Mouse (Mus musculus): Measurements from ENCODE around the gene N4bp2.

N4bp2 gene

GRCm38 (mm10) chr5:65864946-65865345 is 101.6 kb downstream of the N4bp2 start:
- no peak for DNase-seq

- no peak for DNase-seq
Observed at GRCm38 (mm10) chr5:65866591-65866990, 103.3 kb downstream of the N4bp2 start.

DNA sequence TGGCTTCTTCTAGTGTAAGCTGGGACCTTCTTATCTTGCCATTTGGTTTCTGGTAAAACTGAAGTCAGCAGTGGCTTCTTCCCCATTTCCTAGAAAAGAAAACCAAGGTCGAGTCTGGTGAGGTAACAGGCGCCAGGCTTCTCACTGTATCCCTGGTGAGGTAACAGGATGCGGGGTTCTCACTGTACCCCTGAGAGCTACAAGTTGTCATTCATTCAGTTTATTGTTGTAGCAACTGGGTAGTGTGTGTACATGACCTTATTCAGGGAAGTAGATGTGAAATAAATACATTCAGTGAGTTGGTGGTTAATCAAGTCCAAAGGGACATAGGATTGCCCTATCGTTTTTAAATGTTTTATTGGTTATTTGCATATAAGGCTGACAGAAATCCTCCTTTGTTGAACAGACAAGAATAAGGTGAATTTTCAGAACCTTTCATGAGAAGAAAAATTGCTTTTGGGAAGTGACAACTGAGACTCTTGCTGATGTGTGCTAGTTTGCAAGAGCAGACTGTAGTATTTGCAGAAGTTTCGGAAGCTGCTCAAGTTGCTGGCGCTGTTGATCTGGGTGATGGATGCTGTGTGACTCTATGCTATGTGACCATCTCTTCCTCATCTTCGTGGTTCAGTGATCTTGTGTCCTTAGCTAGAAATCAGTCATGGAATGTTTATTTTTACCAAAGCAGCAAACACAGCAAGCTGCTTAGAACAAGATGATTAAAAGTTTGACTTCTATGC is 104.2 kb downstream of the N4bp2 start:
- peak; percentile 50 for DNase-seq

DNA sequence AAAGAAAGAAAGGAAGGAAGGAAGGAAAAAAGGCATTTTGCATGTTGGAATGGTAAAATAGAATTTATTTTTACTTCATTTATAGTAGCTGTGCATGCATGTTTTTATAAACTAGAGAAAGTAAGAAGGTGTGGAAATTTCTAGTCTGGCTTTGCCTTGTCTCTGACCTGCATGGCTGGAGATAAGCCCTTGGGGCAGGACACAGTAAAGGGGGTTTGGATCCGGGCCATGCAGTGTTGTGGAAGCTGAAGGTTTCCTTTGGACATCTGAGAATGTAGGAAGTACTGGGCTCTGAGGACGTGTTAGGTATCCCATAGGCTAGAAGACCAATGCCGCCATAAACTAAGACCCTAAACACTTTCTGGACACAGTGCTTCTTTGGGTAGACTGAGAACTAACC is 105.1 kb downstream of the N4bp2 start:
- no peak for DNase-seq

DNA sequence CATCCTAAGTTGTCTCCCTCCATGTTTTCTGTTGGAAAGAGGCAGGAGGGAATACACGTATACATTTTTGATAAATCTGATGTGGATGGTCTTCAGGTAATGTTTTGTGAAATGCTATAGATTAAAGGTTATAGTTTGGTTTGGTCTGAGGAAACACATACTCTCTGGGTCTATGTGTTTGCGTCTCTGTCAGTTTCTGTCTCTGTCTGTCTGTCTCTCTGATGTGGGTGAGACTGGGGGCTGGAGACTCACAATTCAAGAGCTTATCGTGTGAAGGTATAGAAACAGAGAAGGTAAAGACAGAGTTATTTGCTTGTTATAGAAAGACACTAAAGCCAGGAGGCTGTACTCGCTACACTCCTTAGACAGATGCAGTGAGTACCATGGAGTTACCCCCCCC is 106.3 kb downstream of the N4bp2 start:
- no peak for DNase-seq

- no peak for DNase-seq
Observed at GRCm38 (mm10) chr5:65871276-65871875, 108.1 kb downstream of the N4bp2 start.

GRCm38 (mm10) chr5:65873212-65873611 is 109.9 kb downstream of the N4bp2 start:
- no peak for DNase-seq

DNA sequence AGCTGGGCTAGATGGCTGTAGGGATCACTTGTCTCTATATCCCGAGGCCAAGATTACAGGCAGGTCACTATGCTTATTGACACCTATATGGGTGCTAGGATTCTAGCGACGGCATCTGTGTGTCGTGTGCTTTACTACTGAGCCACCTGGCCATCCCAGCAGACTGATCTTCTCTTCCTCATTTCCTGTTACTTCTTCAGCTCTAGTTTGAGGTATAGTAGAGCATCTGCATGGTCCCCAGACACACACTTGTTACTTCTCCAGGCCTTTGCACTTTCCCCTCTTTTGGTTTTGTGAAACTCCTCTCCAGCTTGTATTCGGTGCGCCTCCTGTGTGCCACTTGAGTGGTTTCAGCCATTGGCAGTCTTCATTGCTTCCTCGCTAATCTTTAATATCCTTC is 111.9 kb downstream of the N4bp2 start:
- DNase-seq: no peak

GRCm38 (mm10) chr5:65878367-65878766 is 115.0 kb downstream of the N4bp2 start:
- no peak for DNase-seq
